Mouse (Mus musculus): ENCODE measurements at regions not wholly inside any gene's neighbourhood (a gene's known extent, or its start where the extent isn't known, plus 50 kb on each side); places are given as distances from the start of the nearest gene placed in this dataset.

GRCm38 (mm10) chr2:45647846-45648245 lies 530.7 kb upstream of the Zeb2 start:
- DNase-seq (ENCODE audit: low spot score): no peak
- Histone ChIP-seq H3K4me3 (no peak overlapping the region), H3K9me3 (no peaks in the 10 kb centered on the region), H3K27ac (no peak overlapping the region), H3K36me3 (no peaks in the 10 kb centered on the region), H3K4me1 (replicated peaks) (no peaks in the 10 kb centered on the region), H3K27me3 (ENCODE audit: insufficient read depth, poor library complexity, severe bottlenecking) (no peaks in the 10 kb centered on the region)
- WGBS: 87% methylated on average over 3 of the region's 3 CpGs

DNA sequence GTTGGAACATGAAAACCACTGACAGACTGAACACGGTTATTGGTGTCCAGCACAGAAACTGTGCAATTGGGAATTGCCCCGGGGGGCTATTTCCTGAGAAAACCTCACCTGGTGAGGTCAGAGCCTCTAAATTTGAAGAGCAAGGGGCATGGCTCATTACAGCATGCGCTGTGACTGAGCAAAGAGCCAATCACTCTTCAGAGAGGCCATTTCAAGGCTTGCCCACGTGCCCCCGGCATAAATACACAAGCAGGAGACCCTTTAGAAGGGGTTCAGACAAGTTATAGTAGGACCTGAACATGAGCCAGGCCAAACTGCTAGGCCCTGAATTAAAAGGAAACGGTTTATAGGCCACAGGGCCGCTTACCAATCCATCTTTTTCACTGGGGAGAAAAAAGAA lies 512.9 kb upstream of the Zeb2 start:
- no peak overlapping the region for H3K27ac ChIP-seq
- WGBS: 69% methylated on average over 7 of the region's 7 CpGs
- H3K27me3 ChIP-seq (ENCODE audit: insufficient read depth, poor library complexity, severe bottlenecking): no peaks in the 10 kb centered on the region
- peaks cover 8% of the 10 kb centered on the region; the same call in 1 of the 2 replicates for H3K4me1 ChIP-seq (replicated peaks)
- no peaks in the 10 kb centered on the region for H3K36me3 ChIP-seq
- no peak overlapping the region for H3K4me3 ChIP-seq
- peak; percentile 10 for DNase-seq (ENCODE audit: low spot score)
- no peaks in the 10 kb centered on the region for H3K9me3 ChIP-seq

- peaks cover 8% of the 10 kb centered on the region; the same call in 1 of the 2 replicates for H3K4me1 ChIP-seq (replicated peaks)
- no peaks in the 10 kb centered on the region for H3K27me3 ChIP-seq (ENCODE audit: insufficient read depth, poor library complexity, severe bottlenecking)
- DNase-seq (ENCODE audit: low spot score): no peak
- 69% methylated on average over 3 of the region's 3 CpGs for WGBS
- H3K27ac ChIP-seq: no peak overlapping the region
- no peaks in the 10 kb centered on the region for H3K9me3 ChIP-seq
- H3K4me3 ChIP-seq: no peak overlapping the region
- H3K36me3 ChIP-seq: no peaks in the 10 kb centered on the region
Measured at GRCm38 (mm10) chr2:45629616-45630015, 512.4 kb upstream of the Zeb2 start.

DNA sequence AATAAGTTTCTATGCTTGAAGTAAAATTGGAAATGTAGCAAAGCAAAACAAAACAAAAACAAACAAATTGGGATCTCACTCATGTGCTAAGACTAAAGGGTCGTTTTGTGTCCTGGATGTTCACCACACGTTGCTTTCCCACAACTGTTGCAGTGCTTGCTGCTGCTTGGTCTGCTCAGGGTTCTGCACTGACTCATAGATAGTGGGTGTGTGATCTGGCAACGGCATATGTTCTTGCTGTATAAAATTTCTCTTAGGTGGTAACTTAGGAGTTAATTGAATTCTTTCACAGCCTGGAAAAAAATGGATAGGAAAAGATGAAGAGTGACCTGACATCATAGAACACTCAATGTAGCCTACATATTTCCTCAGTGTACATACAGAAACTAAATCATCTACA lies 505.9 kb upstream of the Zeb2 start:
- Histone ChIP-seq H3K4me3 (no peak overlapping the region), H3K4me1 (replicated peaks) (no peaks in the 10 kb centered on the region), H3K27me3 (ENCODE audit: insufficient read depth, poor library complexity, severe bottlenecking) (no peaks in the 10 kb centered on the region), H3K27ac (no peak overlapping the region), H3K36me3 (no peaks in the 10 kb centered on the region), H3K9me3 (no peaks in the 10 kb centered on the region)
- DNase-seq (ENCODE audit: low spot score): no peak
- 86% methylated on average over 3 of the region's 3 CpGs for WGBS

- Histone ChIP-seq H3K27ac (no peak overlapping the region), H3K4me3 (no peak overlapping the region), H3K4me1 (replicated peaks) (no peaks in the 10 kb centered on the region), H3K27me3 (ENCODE audit: insufficient read depth, poor library complexity, severe bottlenecking) (no peaks in the 10 kb centered on the region), H3K36me3 (no peaks in the 10 kb centered on the region), H3K9me3 (no peaks in the 10 kb centered on the region)
- DNase-seq (ENCODE audit: low spot score): no peak
- WGBS: 93% methylated on average over 1 of the region's 1 CpGs
Measured at GRCm38 (mm10) chr2:45608926-45609325, 491.7 kb upstream of the Zeb2 start.

GRCm38 (mm10) chr2:45607393-45607792 lies 490.2 kb upstream of the Zeb2 start:
- no peaks in the 10 kb centered on the region for H3K36me3 ChIP-seq
- DNase-seq (ENCODE audit: low spot score): no peak
- H3K4me1 ChIP-seq (replicated peaks): no peaks in the 10 kb centered on the region
- H3K27ac ChIP-seq: no peak overlapping the region
- no peaks in the 10 kb centered on the region for H3K27me3 ChIP-seq (ENCODE audit: insufficient read depth, poor library complexity, severe bottlenecking)
- H3K4me3 ChIP-seq: no peak overlapping the region
- no peaks in the 10 kb centered on the region for H3K9me3 ChIP-seq

DNA sequence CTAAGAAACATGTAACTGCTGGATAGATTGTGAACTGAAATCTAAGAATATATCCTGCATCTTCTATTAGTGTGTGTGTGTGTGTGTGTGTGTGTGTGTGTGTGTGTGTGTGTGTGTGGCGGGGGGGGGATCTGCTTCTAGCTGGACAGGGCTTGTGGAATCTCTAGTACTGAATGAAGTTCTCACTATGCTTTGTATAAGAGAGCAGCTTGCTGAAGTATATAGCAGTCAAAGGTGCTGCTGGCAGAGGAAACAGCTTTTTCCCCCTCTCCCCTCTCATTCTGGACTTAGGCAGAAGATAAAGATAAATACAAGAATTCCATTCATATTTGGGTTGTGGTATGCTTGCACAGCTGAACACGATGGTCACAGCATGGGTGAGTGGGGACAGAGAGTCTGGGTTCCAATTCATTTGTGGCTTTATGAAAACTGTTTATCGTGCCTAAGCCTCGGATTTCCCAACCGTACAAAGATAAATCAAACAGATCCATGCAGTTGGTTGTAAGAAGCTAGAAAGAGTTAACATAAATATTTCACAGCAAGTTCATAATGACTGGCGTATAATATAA lies 484.2 kb upstream of the Zeb2 start:
- Histone ChIP-seq H3K9me3 (no peaks in the 10 kb centered on the region), H3K4me1 (replicated peaks) (no peaks in the 10 kb centered on the region), H3K27ac (no peak overlapping the region), H3K27me3 (ENCODE audit: insufficient read depth, poor library complexity, severe bottlenecking) (no peaks in the 10 kb centered on the region), H3K36me3 (no peaks in the 10 kb centered on the region), H3K4me3 (no peak overlapping the region)
- no peak for DNase-seq (ENCODE audit: low spot score)
- WGBS: 76% methylated on average over 6 of the region's 6 CpGs

GRCm38 (mm10) chr2:45593765-45594164 lies 476.6 kb upstream of the Zeb2 start:
- Histone ChIP-seq H3K4me3 (no peak overlapping the region), H3K27ac (no peak overlapping the region), H3K4me1 (replicated peaks) (no peaks in the 10 kb centered on the region), H3K27me3 (ENCODE audit: insufficient read depth, poor library complexity, severe bottlenecking) (no peaks in the 10 kb centered on the region), H3K9me3 (no peaks in the 10 kb centered on the region), H3K36me3 (no peaks in the 10 kb centered on the region)
- DNase-seq (ENCODE audit: low spot score): no peak
- 88% methylated on average over 4 of the region's 4 CpGs for WGBS

DNA sequence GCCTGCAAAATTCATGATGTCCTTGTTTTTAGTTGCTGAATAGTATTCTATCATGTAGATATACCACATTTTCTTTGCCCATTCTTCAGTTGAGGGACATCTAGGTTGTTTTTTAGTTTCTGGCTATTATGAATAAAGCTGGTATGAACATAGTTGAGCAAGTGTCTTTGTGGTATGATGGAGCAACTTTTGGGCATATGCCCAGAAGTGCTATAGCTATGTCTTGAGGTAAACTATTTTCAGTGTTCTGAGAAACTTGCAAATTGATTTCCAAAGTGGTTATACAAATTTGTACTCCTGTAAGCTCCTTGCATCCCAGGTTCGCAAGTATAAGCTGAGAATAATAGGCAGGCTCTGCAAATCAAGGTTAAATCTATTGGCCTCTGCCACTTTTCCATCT lies 473.8 kb upstream of the Zeb2 start:
- no peak for DNase-seq (ENCODE audit: low spot score)
- Histone ChIP-seq H3K4me1 (replicated peaks) (no peaks in the 10 kb centered on the region), H3K36me3 (no peaks in the 10 kb centered on the region), H3K27ac (no peak overlapping the region), H3K4me3 (no peak overlapping the region), H3K27me3 (ENCODE audit: insufficient read depth, poor library complexity, severe bottlenecking) (no peaks in the 10 kb centered on the region), H3K9me3 (no peaks in the 10 kb centered on the region)
- 79% methylated on average over 1 of the region's 1 CpGs for WGBS

GRCm38 (mm10) chr2:45588248-45588647 lies 471.1 kb upstream of the Zeb2 start:
- H3K4me1 ChIP-seq (replicated peaks): no peaks in the 10 kb centered on the region
- no peak for DNase-seq (ENCODE audit: low spot score)
- WGBS: 89% methylated on average over 2 of the region's 2 CpGs

GRCm38 (mm10) chr2:45586588-45587200 lies 469.5 kb upstream of the Zeb2 start:
- Histone ChIP-seq H3K9me3 (no peaks in the 10 kb centered on the region), H3K27ac (no peak overlapping the region), H3K36me3 (no peaks in the 10 kb centered on the region), H3K4me3 (no peak overlapping the region), H3K4me1 (replicated peaks) (no peaks in the 10 kb centered on the region), H3K27me3 (ENCODE audit: insufficient read depth, poor library complexity, severe bottlenecking) (no peaks in the 10 kb centered on the region)
- 72% methylated on average over 1 of the region's 1 CpGs for WGBS
- no peak for DNase-seq (ENCODE audit: low spot score)

More at GRCm38 (mm10) chr2:45588248-45588647, 471.1 kb upstream of the Zeb2 start:
- H3K27me3 ChIP-seq (ENCODE audit: insufficient read depth, poor library complexity, severe bottlenecking): no peaks in the 10 kb centered on the region
- no peaks in the 10 kb centered on the region for H3K9me3 ChIP-seq
- H3K27ac ChIP-seq: no peak overlapping the region
- H3K4me3 ChIP-seq: no peak overlapping the region
- H3K36me3 ChIP-seq: no peaks in the 10 kb centered on the region

DNA sequence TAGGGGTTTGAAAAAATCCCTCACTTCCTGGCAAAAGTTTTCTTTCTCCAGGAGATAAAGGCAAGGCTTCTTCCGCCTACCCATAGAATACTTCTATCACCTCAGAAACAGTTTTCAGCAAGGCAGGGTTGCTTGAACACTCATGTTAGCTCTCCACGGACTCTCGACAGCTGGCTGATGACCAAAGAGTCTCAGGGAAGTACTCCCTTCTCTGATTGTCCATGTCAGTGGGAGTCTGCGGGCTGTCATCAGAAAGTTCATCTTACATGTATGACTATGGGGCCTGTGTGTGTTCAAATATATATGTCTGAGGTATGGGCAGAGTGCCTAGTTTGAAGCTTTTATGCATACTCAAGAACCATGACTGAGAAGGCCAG lies 464.3 kb upstream of the Zeb2 start:
- DNase-seq (ENCODE audit: low spot score): no peak
- H3K4me1 ChIP-seq (replicated peaks): no peaks in the 10 kb centered on the region
- H3K36me3 ChIP-seq: no peaks in the 10 kb centered on the region
- H3K9me3 ChIP-seq: no peaks in the 10 kb centered on the region
- no peak overlapping the region for H3K27ac ChIP-seq
- 92% methylated on average over 4 of the region's 4 CpGs for WGBS
- H3K4me3 ChIP-seq: no peak overlapping the region
- H3K27me3 ChIP-seq (ENCODE audit: insufficient read depth, poor library complexity, severe bottlenecking): no peaks in the 10 kb centered on the region

DNA sequence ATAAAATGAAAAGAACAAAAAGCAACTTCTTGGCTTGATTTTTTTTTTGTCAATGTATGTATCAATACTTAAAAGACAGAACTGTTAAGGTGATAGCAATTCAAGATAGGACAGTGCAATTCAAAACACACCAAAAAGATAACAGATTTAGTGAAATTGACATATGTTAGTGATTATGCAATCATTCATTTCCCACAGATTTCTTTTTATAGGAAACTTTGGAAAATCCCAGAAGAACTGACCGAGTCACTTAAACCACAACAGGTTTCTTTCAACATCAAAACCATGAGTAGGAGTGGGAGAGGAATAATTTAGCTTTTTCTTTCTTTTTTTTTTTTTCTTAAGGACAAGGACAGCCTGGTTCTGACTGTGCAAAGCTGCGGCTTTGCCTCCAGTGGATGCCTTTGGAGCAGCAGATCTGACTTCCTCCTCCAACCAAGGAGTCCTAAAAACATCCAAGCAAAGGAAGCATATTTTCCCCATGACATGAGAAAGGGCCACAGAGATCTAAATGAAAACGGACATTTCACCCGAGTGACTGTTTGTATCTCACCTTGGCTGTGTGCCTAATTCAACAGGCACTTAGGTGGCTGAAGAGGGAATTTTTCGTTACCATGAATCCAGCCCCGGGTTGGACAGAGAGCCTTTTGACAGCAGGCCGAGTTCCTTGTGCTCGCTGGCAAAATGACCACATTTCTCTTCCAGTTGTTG lies 463.8 kb upstream of the Zeb2 start:
- no peak for DNase-seq (ENCODE audit: low spot score)
- no peaks in the 10 kb centered on the region for H3K4me1 ChIP-seq (replicated peaks)
- no peaks in the 10 kb centered on the region for H3K36me3 ChIP-seq
- 79% methylated on average over 8 of the region's 8 CpGs for WGBS
- no peak overlapping the region for H3K27ac ChIP-seq
- H3K27me3 ChIP-seq (ENCODE audit: insufficient read depth, poor library complexity, severe bottlenecking): no peaks in the 10 kb centered on the region
- H3K9me3 ChIP-seq: no peaks in the 10 kb centered on the region
- no peak overlapping the region for H3K4me3 ChIP-seq

Measured in hindbrain, embryonic 10.5 days (tissue).